Mouse (Mus musculus): ENCODE measurements at regions not wholly inside any gene's neighbourhood (a gene's known extent, or its start where the extent isn't known, plus 50 kb on each side); places are given as distances from the start of the nearest gene placed in this dataset.
"Not testable (repeated sequence)": the region's sequence is repeated elsewhere in the genome, so short reads cannot be mapped to it uniquely, and the experiment has no call there.

DNA sequence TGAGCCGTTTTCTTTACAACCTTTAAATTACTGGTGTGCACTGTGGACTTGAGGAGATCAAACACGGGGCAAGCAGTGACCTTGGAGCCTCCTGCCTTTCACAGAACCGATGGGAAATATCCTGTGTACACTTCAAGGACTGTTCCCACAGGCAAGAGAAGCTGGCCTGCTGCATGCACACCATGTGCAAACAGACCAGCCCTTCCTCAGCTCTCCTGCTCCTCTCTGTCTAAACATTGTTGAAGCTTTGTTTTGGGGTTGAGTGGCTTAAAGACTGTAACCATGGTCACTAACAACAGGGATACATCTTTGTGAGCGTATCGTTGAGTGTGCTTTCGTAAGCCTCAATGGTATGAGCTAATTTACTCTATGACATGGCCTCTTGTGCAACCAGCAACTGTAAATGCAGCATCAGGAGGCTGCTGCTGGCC, 50.2 kb upstream of the Agps start:
- Histone ChIP-seq H3K27me3 (ENCODE audit: insufficient read depth, low read length) (no peaks in the 10 kb centered on the region), H3K36me3 (ENCODE audit: insufficient read depth) (no peaks in the 10 kb centered on the region), H3K4me3 (ENCODE audit: low read depth, low read length) (no peak overlapping the region), H3K27ac (ENCODE audit: low read depth) (peak overlapping the region; percentile 61), H3K4me2 (no peak overlapping the region), H3K9me3 (ENCODE audit: low read depth, low read length) (no peaks in the 10 kb centered on the region), H3K4me1 (ENCODE audit: insufficient read depth) (peaks cover 3% of the 10 kb centered on the region; the same call in 1 of the 2 replicates), H3K9ac (0 out of 2 replicates have a peak overlapping the region, but pooled peaks have one; percentile 6)
- 49% methylated on average over 6 of the region's 6 CpGs for WGBS
- DNase-seq (peak; percentile 50), ATAC-seq (ENCODE audit: insufficient read depth) (peak; percentile 59)
- TF ChIP-seq CTCF (IDR thresholded peaks at IDR 0.05; ENCODE audit: low read depth): no peak

DNA sequence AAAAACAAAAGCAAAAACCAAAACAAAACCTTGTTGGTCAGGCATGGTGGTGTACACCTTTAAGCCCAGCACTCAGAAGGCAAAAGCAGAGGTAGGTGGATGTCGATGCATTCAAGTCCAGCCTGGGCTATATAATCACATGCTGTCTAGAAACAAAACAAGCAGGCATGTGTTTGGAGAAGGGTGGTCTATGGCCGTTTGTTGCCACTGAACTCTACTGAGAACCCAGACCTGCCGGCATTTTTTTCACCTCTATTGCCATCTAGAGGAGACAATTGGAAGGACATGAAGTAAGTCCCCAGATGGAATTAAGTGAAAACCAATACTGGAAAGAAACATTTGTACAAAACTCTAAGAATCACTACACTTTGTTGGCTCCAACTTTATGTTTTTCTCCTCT, 50.9 kb upstream of the Agps start:
- no peak overlapping the region for H3K4me3 ChIP-seq (ENCODE audit: low read depth, low read length)
- no peak overlapping the region for H3K4me2 ChIP-seq
- H3K9me3 ChIP-seq (ENCODE audit: low read depth, low read length): no peaks in the 10 kb centered on the region
- peaks cover 6% of the 10 kb centered on the region; the same call in 1 of the 2 replicates for H3K4me1 ChIP-seq (ENCODE audit: insufficient read depth)
- ATAC-seq (ENCODE audit: insufficient read depth) (peak; percentile 42; the same call in 1 of the 2 replicates), DNase-seq (peak; percentile 88)
- 2% methylated on average over 3 of the region's 3 CpGs for WGBS
- TF ChIP-seq CTCF (IDR thresholded peaks at IDR 0.05; ENCODE audit: low read depth): peak; percentile 76
- H3K27me3 ChIP-seq (ENCODE audit: insufficient read depth, low read length): no peaks in the 10 kb centered on the region
- no peaks in the 10 kb centered on the region for H3K36me3 ChIP-seq (ENCODE audit: insufficient read depth)
- no peak overlapping the region for H3K27ac ChIP-seq (ENCODE audit: low read depth)
- H3K9ac ChIP-seq: no peak overlapping the region

- DNase-seq; H3K9me3 ChIP-seq (ENCODE audit: low read depth, low read length); ATAC-seq (ENCODE audit: insufficient read depth); H3K27ac ChIP-seq (ENCODE audit: low read depth); H3K36me3 ChIP-seq (ENCODE audit: insufficient read depth); H3K9ac ChIP-seq; H3K4me1 ChIP-seq (ENCODE audit: insufficient read depth); H3K27me3 ChIP-seq (ENCODE audit: insufficient read depth, low read length); H3K4me3 ChIP-seq (ENCODE audit: low read depth, low read length); H3K4me2 ChIP-seq: not testable (repeated sequence)
- WGBS: 83% methylated on average over 3 of the region's 3 CpGs
Observed at GRCm38 (mm10) chr2:75778628-75779027, 53.3 kb upstream of the Agps start.

DNA sequence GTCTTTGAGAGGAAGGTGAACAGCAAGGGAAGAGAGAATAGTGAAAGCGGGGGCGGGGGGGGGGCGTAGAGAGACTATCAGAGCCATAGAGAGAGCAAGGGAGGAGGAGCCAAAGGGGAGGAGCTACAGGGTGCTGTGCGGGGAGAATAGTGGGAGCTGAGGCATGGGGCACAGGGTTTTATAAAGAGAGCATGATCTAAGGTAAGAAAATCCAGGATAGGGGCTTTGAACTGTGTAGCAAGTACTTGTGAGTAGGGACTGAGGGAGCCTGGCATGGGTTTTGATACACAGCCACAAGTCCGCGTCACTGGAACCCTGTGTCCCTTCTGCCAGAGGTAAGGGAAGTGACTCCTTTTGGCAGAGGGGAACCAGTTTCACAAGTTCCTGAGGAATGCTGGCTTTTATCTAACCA, 54.9 kb upstream of the Agps start:
- peak overlapping the region; percentile 57 for H3K4me2 ChIP-seq
- no peaks in the 10 kb centered on the region for H3K9me3 ChIP-seq (ENCODE audit: low read depth, low read length)
- DNase-seq (peak; percentile 79), ATAC-seq (ENCODE audit: insufficient read depth) (peak; percentile 60)
- peak overlapping the region; percentile 85 for H3K27ac ChIP-seq (ENCODE audit: low read depth)
- H3K27me3 ChIP-seq (ENCODE audit: insufficient read depth, low read length): no peaks in the 10 kb centered on the region
- no peaks in the 10 kb centered on the region for H3K36me3 ChIP-seq (ENCODE audit: insufficient read depth)
- H3K4me3 ChIP-seq (ENCODE audit: low read depth, low read length): peak overlapping the region; percentile 14; the same call in 1 of the 2 replicates
- peaks cover 9% of the 10 kb centered on the region; the same call in 1 of the 2 replicates for H3K4me1 ChIP-seq (ENCODE audit: insufficient read depth)
- TF ChIP-seq CTCF (IDR thresholded peaks at IDR 0.05; ENCODE audit: low read depth): no peak
- 9% methylated on average over 4 of the region's 6 CpGs for WGBS
- peak overlapping the region; percentile 27; the same call in 1 of the 2 replicates for H3K9ac ChIP-seq

- Histone ChIP-seq H3K9me3 (ENCODE audit: low read depth, low read length) (no peaks in the 10 kb centered on the region), H3K36me3 (ENCODE audit: insufficient read depth) (no peaks in the 10 kb centered on the region), H3K27ac (ENCODE audit: low read depth) (peak overlapping the region; percentile 85), H3K4me1 (ENCODE audit: insufficient read depth) (peaks cover 9% of the 10 kb centered on the region; the same call in 1 of the 2 replicates), H3K4me3 (ENCODE audit: low read depth, low read length) (peak overlapping the region; percentile 14; the same call in 1 of the 2 replicates), H3K27me3 (ENCODE audit: insufficient read depth, low read length) (no peaks in the 10 kb centered on the region), H3K9ac (peak overlapping the region; percentile 27; the same call in 1 of the 2 replicates), H3K4me2 (peak overlapping the region; percentile 57)
- no peak for TF ChIP-seq CTCF (IDR thresholded peaks at IDR 0.05; ENCODE audit: low read depth)
- no peak for DNase-seq
- no peak for ATAC-seq (ENCODE audit: insufficient read depth)
- WGBS: 10% methylated on average over 12 of the region's 12 CpGs
Observed at GRCm38 (mm10) chr2:75776533-75776932, 55.4 kb upstream of the Agps start.

- no peaks in the 10 kb centered on the region for H3K9me3 ChIP-seq (ENCODE audit: low read depth, low read length)
- 53% methylated on average over 1 of the region's 1 CpGs for WGBS
- no peak for TF ChIP-seq CTCF (IDR thresholded peaks at IDR 0.05; ENCODE audit: low read depth)
- no peak for ATAC-seq (ENCODE audit: insufficient read depth)
- no peak overlapping the region for H3K9ac ChIP-seq
- H3K27ac ChIP-seq (ENCODE audit: low read depth): no peak overlapping the region
- H3K4me3 ChIP-seq (ENCODE audit: low read depth, low read length): no peak overlapping the region
- H3K36me3 ChIP-seq (ENCODE audit: insufficient read depth): no peaks in the 10 kb centered on the region
- DNase-seq: no peak
- H3K4me2 ChIP-seq: no peak overlapping the region
- no peaks in the 10 kb centered on the region for H3K27me3 ChIP-seq (ENCODE audit: insufficient read depth, low read length)
- H3K4me1 ChIP-seq (ENCODE audit: insufficient read depth): peaks cover 9% of the 10 kb centered on the region; the same call in 1 of the 2 replicates
Observed at GRCm38 (mm10) chr2:75775217-75775616, 56.8 kb upstream of the Agps start.

DNA sequence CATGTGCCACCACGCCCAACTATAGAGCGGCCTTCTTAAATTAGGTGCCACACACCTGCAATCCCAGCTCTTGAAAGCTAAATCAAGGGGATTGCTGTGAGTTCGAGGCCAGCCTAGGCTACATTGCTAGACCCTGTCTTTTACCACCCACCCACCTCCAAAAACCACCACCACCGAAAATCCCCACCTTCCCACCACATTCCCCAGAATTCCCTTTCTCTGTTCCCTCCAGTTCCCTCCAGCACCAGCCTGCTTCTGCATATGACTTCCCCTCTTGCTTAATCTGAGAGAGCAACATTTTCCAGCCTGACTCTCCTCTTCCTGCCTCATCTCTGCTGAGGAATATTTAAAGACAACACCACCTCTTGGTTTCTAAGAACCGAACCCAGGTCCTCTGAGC, 58.5 kb upstream of the Agps start:
- 80% methylated on average over 5 of the region's 5 CpGs for WGBS

More for the DNA sequence above, 58.5 kb upstream of the Agps start:
- no peaks in the 10 kb centered on the region for H3K27me3 ChIP-seq (ENCODE audit: insufficient read depth, low read length)
- DNase-seq (no peak), ATAC-seq (ENCODE audit: insufficient read depth) (no peak)
- no peaks in the 10 kb centered on the region for H3K9me3 ChIP-seq (ENCODE audit: low read depth, low read length)
- no peaks in the 10 kb centered on the region for H3K36me3 ChIP-seq (ENCODE audit: insufficient read depth)
- peaks cover 10% of the 10 kb centered on the region; the same call in 1 of the 2 replicates for H3K4me1 ChIP-seq (ENCODE audit: insufficient read depth)
- H3K9ac ChIP-seq: no peak overlapping the region
- no peak for TF ChIP-seq CTCF (IDR thresholded peaks at IDR 0.05; ENCODE audit: low read depth)
- no peak overlapping the region; the same call in 1 of the 2 replicates for H3K4me2 ChIP-seq
- peak overlapping the region; percentile 89 for H3K27ac ChIP-seq (ENCODE audit: low read depth)
- H3K4me3 ChIP-seq (ENCODE audit: low read depth, low read length): no peak overlapping the region
